Mouse (Mus musculus): Measurements from ENCODE around the gene Bap1.
A peak's percentile ranks its signal among the peaks of the same experiment; 100 is the strongest.

The Bap1 gene

GRCm38 (mm10) chr14:31233070-31233995 lies 17.9 kb upstream of the Bap1 start:
- no peak for DNase-seq (ENCODE audit: low read depth, low spot score)

GRCm38 (mm10) chr14:31233996-31234591 lies 17.2 kb upstream of the Bap1 start:
- DNase-seq (ENCODE audit: low read depth, low spot score): peak; percentile 40

GRCm38 (mm10) chr14:31237101-31237882 lies 14.0 kb upstream of the Bap1 start:
- no peak for DNase-seq (ENCODE audit: low read depth, low spot score)

- no peak for DNase-seq (ENCODE audit: low read depth, low spot score)
Measured at GRCm38 (mm10) chr14:31240528-31240927, 10.7 kb upstream of the Bap1 start.

- no peak for DNase-seq (ENCODE audit: low read depth, low spot score)
Measured at GRCm38 (mm10) chr14:31244777-31245176, 6.5 kb upstream of the Bap1 start.

- DNase-seq (ENCODE audit: low read depth, low spot score): no peak
Measured at GRCm38 (mm10) chr14:31245946-31246345, 5.3 kb upstream of the Bap1 start.

GRCm38 (mm10) chr14:31248396-31248795 lies 2.9 kb upstream of the Bap1 start:
- DNase-seq (ENCODE audit: low read depth, low spot score): no peak

GRCm38 (mm10) chr14:31250222-31251083 lies 797 bp upstream of the Bap1 start:
- DNase-seq (ENCODE audit: low read depth, low spot score): no peak

GRCm38 (mm10) chr14:31251626-31252025 lies 376 bp downstream of the Bap1 start:
- DNase-seq (ENCODE audit: low read depth, low spot score): no peak

- DNase-seq (ENCODE audit: low read depth, low spot score): no peak
Measured at GRCm38 (mm10) chr14:31252091-31252490, 841 bp downstream of the Bap1 start.

- no peak for DNase-seq (ENCODE audit: low read depth, low spot score)
Measured at GRCm38 (mm10) chr14:31258476-31259050, 7.3 kb downstream of the Bap1 start.

- DNase-seq (ENCODE audit: low read depth, low spot score): no peak
Measured at GRCm38 (mm10) chr14:31260374-31260773, 9.1 kb downstream of the Bap1 start.

GRCm38 (mm10) chr14:31260932-31261331 lies 9.7 kb downstream of the Bap1 start:
- DNase-seq (ENCODE audit: low read depth, low spot score): no peak

- DNase-seq (ENCODE audit: low read depth, low spot score): no peak
Measured at GRCm38 (mm10) chr14:31267649-31268048, 16.4 kb downstream of the Bap1 start.

GRCm38 (mm10) chr14:31268301-31269001 lies 17.2 kb downstream of the Bap1 start:
- no peak for DNase-seq (ENCODE audit: low read depth, low spot score)

GRCm38 (mm10) chr14:31269456-31270100 lies 18.3 kb downstream of the Bap1 start:
- no peak for DNase-seq (ENCODE audit: low read depth, low spot score)

- no peak for DNase-seq (ENCODE audit: low read depth, low spot score)
Measured at GRCm38 (mm10) chr14:31271121-31271520, 19.9 kb downstream of the Bap1 start.

GRCm38 (mm10) chr14:31272164-31272563 lies 20.9 kb downstream of the Bap1 start:
- no peak for DNase-seq (ENCODE audit: low read depth, low spot score)

- no peak for DNase-seq (ENCODE audit: low read depth, low spot score)
Measured at GRCm38 (mm10) chr14:31285728-31286127, 34.5 kb downstream of the Bap1 start.
